Mouse (Mus musculus) urinary bladder, adult 2 months (tissue): ENCODE data around the gene Rhbdf1. TPM values are rescaled to one million over a fixed set of nuclear protein-coding genes. Genes with fewer than 3 reads are reported as not detected.

Experiments
- DNase-seq: peaks from one replicate; pipeline ENCODE4 v3.0.0; 2022; ENCODE audit warnings: low spot score
- polyA plus RNA-seq: library from polyadenylated mRNA; depleted of rRNA; stranded (reverse); fragments of >200 nt; gene quantifications from 2 replicates; pipeline ENCODE4 v1.2.3, GENCODE M21; 2012

Gene Rhbdf1
- polyA plus RNA-seq, 1 experiment = 87.8 TPM

GRCm38 (mm10) chr11:32238093-32238860 lies 16.2 kb upstream of the Rhbdf1 start:
- DNase-seq = peak; percentile 62

- DNase-seq = no peak
These were observed 15.3 kb upstream of the Rhbdf1 start for GRCm38 (mm10) chr11:32237411-32237795.

- DNase-seq = no peak
These were observed 14.8 kb upstream of the Rhbdf1 start for GRCm38 (mm10) chr11:32236712-32237410.

- DNase-seq = no peak
These were observed 14.0 kb upstream of the Rhbdf1 start for GRCm38 (mm10) chr11:32236132-32236531.

GRCm38 (mm10) chr11:32235646-32236045 lies 13.5 kb upstream of the Rhbdf1 start:
- DNase-seq = no peak

- DNase-seq = no peak
These were observed 12.9 kb upstream of the Rhbdf1 start for GRCm38 (mm10) chr11:32234816-32235485.

GRCm38 (mm10) chr11:32233895-32234294 lies 11.8 kb upstream of the Rhbdf1 start:
- DNase-seq = no peak

GRCm38 (mm10) chr11:32232848-32233247 lies 10.7 kb upstream of the Rhbdf1 start:
- no peak for DNase-seq

GRCm38 (mm10) chr11:32231125-32231524 lies 9.0 kb upstream of the Rhbdf1 start:
- DNase-seq = no peak

GRCm38 (mm10) chr11:32230220-32230619 lies 8.1 kb upstream of the Rhbdf1 start:
- no peak for DNase-seq

- DNase-seq = no peak
These were observed 6.3 kb upstream of the Rhbdf1 start for GRCm38 (mm10) chr11:32228292-32228845.

GRCm38 (mm10) chr11:32227555-32227954 lies 5.5 kb upstream of the Rhbdf1 start:
- no peak for DNase-seq

- no peak for DNase-seq
These were observed 4.9 kb upstream of the Rhbdf1 start for GRCm38 (mm10) chr11:32227041-32227440.

GRCm38 (mm10) chr11:32226124-32226871 lies 4.2 kb upstream of the Rhbdf1 start, which contains the start of gene Mpg:
Gene Mpg (plus strand): TSS chr11:32226505.
- peak; percentile 80 for DNase-seq

GRCm38 (mm10) chr11:32225222-32226104 lies 3.4 kb upstream of the Rhbdf1 start:
- no peak for DNase-seq

- DNase-seq = no peak
These were observed 2.5 kb upstream of the Rhbdf1 start for GRCm38 (mm10) chr11:32224468-32225139.

GRCm38 (mm10) chr11:32223297-32223967 lies 1.3 kb upstream of the Rhbdf1 start:
- no peak for DNase-seq

GRCm38 (mm10) chr11:32222570-32223194 lies 582 bp upstream of the Rhbdf1 start:
- no peak for DNase-seq
